Mouse (Mus musculus): ENCODE data around the gene Prmt2. TPM values are rescaled to one million over a fixed set of nuclear protein-coding genes. Genes with fewer than 3 reads are reported as not detected.

Gene Prmt2
- polyA plus RNA-seq, 1 experiment from 2014 or later = 60.4 TPM

MicroRNAs encoded within 50 kb of the gene (microRNA counts, 519-probe panel; counts per million panel counts)
- 1,626 counts per million, percentile 11 among the panel's probes with 10 or more counts for microRNA mmu-miR-678

Small RNAs within 50 kb of the gene (microRNA-seq; reads per million reads assigned to microRNA genes)
- gene Mir678 = not detected

Other genes starting within 250 kb of the Prmt2 start
- 11.3 and 14.5 TPM in 2 replicates for gene Zfp280b, start 205.2 kb downstream of the Prmt2 start, polyA plus RNA-seq (2015; fragmentation: Nextera tagmentation; extraction: Ambion mirVana)
- not detected in 2 replicates for gene Slc5a4b, start 126.9 kb downstream of the Prmt2 start, polyA plus RNA-seq (2015; fragmentation: Nextera tagmentation; extraction: Ambion mirVana)
- not detected in 2 replicates for gene Slc5a4a, start 90.4 kb downstream of the Prmt2 start, polyA plus RNA-seq (2015; fragmentation: Nextera tagmentation; extraction: Ambion mirVana)
- 0.71 and 0.95 TPM in 2 replicates for gene S100b, start 16.0 kb upstream of the Prmt2 start, polyA plus RNA-seq (2015; fragmentation: Nextera tagmentation; extraction: Ambion mirVana)
- gene Dip2a, start 107.4 kb upstream of the Prmt2 start, polyA plus RNA-seq (2015; fragmentation: Nextera tagmentation; extraction: Ambion mirVana) = 9.0 and 11.0 TPM in 2 replicates
- not detected in 2 replicates for gene AC141477.1, start 202.6 kb upstream of the Prmt2 start, polyA plus RNA-seq (2015; fragmentation: Nextera tagmentation; extraction: Ambion mirVana)
- 12.6 and 12.9 TPM in 2 replicates for gene Pcnt, start 204.9 kb upstream of the Prmt2 start, polyA plus RNA-seq (2015; fragmentation: Nextera tagmentation; extraction: Ambion mirVana)
- 0.76 and 1.1 TPM in 2 replicates for gene 2610028H24Rik, start 211.2 kb upstream of the Prmt2 start, polyA plus RNA-seq (2015; fragmentation: Nextera tagmentation; extraction: Ambion mirVana)
- gene Mcm3ap, start 231.1 kb upstream of the Prmt2 start, polyA plus RNA-seq (2015; fragmentation: Nextera tagmentation; extraction: Ambion mirVana) = 33.3 and 36.9 TPM in 2 replicates
- 4.9 and 5.4 TPM in 2 replicates for gene Ybey, start 231.2 kb upstream of the Prmt2 start, polyA plus RNA-seq (2015; fragmentation: Nextera tagmentation; extraction: Ambion mirVana)

All from heart, embryonic 16.5 days (tissue).